In genomic region chr4:152435255-152435654, GRCm38 (mm10) we compare ENCODE assay signal across 7 mouse cellular contexts. TPM values are rescaled to one million over a fixed set of nuclear protein-coding genes. Genes with fewer than 3 reads are reported as not detected.
DNase-seq lines count a peak whose midpoint lies in the region; ATAC-seq and TF ChIP-seq lines count a peak whose summit lies in the region.

No protein-coding gene starts in this region.

- peak overlapping the region; percentile 20 for H3K4me3 ChIP-seq in midbrain, embryonic 13.5 days (replicated peaks)
- no peak overlapping the region for H3K4me3 ChIP-seq in small intestine, adult 2 months (ENCODE audit: low read depth, low read length)

- no peak overlapping the region for H3K27ac ChIP-seq in midbrain, embryonic 13.5 days
- H3K27ac ChIP-seq in small intestine, adult 2 months (ENCODE audit: insufficient read depth, low read depth, low read length): no peak overlapping the region

- WGBS in midbrain, embryonic 13.5 days: 9% methylated on average over 10 of the region's 10 CpGs
- 17% methylated on average over 10 of the region's 10 CpGs for WGBS in small intestine, adult 2 months

- TF ChIP-seq CTCF in small intestine, adult 2 months (IDR thresholded peaks at IDR 0.05; ENCODE audit: extremely low read depth, insufficient read length, insufficient replicate concordance, low read depth, low read length): peak; percentile 90

- no peaks in the 10 kb centered on the region for H3K36me3 ChIP-seq in midbrain, embryonic 13.5 days
- H3K36me3 ChIP-seq in small intestine, adult 2 months (ENCODE audit: control insufficient read depth, insufficient read depth, low read length): no peaks in the 10 kb centered on the region

- intact Hi-C loops in left cerebral cortex, postnatal 4 days (cut with DNase I): no loop called here

- ATAC-seq in common myeloid progenitor, adult 5-6 weeks (replicated peaks; ENCODE audit: low read depth, poor library complexity, severe bottlenecking): peak; percentile 72
- peak; percentile 53 for ATAC-seq in inflammation-experienced regulatory T-cells, adult 6 months
- ATAC-seq in midbrain, embryonic 13.5 days: peak; percentile 76

- no peaks in the 10 kb centered on the region for H3K9me3 ChIP-seq in midbrain, embryonic 13.5 days

- peaks cover 10% of the 10 kb centered on the region; the same call in 1 of the 2 replicates for H3K4me1 ChIP-seq in midbrain, embryonic 13.5 days (replicated peaks)
- H3K4me1 ChIP-seq in small intestine, adult 2 months (ENCODE audit: control insufficient read depth, insufficient read depth, insufficient read length, low read length): no peaks in the 10 kb centered on the region

- peak overlapping the region; percentile 56 for H3K4me2 ChIP-seq in midbrain, embryonic 13.5 days (replicated peaks)

- DNase-seq in adrenal gland, adult 2 months: peak; percentile 61
- peak; percentile 89 for DNase-seq in gastrocnemius, postnatal 10 days
- DNase-seq in left cerebral cortex, postnatal 4 days: peak; percentile 89

- H3K9ac ChIP-seq in midbrain, embryonic 13.5 days (replicated peaks): 0 out of 2 replicates have a peak overlapping the region, but pooled peaks have one; percentile 40

- H3K27me3 ChIP-seq in midbrain, embryonic 13.5 days: 0 out of 2 replicates have a peak, but pooled peaks cover 2% of the 10 kb centered on the region
- no peaks in the 10 kb centered on the region for H3K27me3 ChIP-seq in small intestine, adult 2 months (ENCODE audit: control insufficient read depth, insufficient read depth, low read length)

- TF ChIP-seq POLR2A in small intestine, adult 2 months (IDR thresholded peaks at IDR 0.05; ENCODE audit: low read depth, low read length): no peak

RNA-seq across cellular contexts. Expression of gene Nphp4, which starts 41.3 kb away (rescaled TPM):
- total RNA-seq in adrenal gland, adult 2 months (2021): 1 to 10 TPM; 3.8 to 5.0 TPM
- 3.4 and 4.7 TPM in 2 replicates for polyA plus RNA-seq in adrenal gland, adult 2 months (2012; rRNA removed)
- total RNA-seq in common myeloid progenitor, adult 5-6 weeks (2017): 0.41 TPM in 1 of 2 replicates, not detected in the other
- total RNA-seq in gastrocnemius, postnatal 10 days (2021): 1 to 10 TPM; 1.2 to 1.8 TPM
- under 1 TPM in 1 of 3 experiments, not detected in 2; 0.41 TPM for polyA plus RNA-seq in inflammation-experienced regulatory T-cells, adult 6 months (2017; shearing (Covaris generic))
- total RNA-seq in left cerebral cortex, postnatal 4 days (2021): 10 to 100 TPM; 10.5 to 12.1 TPM
- 6.2 and 6.5 TPM in 2 replicates for polyA plus RNA-seq in midbrain, embryonic 13.5 days (2015; fragmentation: Nextera tagmentation; extraction: Ambion mirVana)
- polyA plus RNA-seq in small intestine, adult 2 months (2012; rRNA removed): 0.60 and 0.68 TPM in 2 replicates

RNA-seq across cellular contexts. Expression of gene Kcnab2, which starts 42.4 kb away (rescaled TPM):
- 1 to 10 TPM; 5.9 to 7.9 TPM for total RNA-seq in adrenal gland, adult 2 months (2021)
- polyA plus RNA-seq in adrenal gland, adult 2 months (2012; rRNA removed): 3.2 and 3.6 TPM in 2 replicates
- 59.8 and 61.7 TPM in 2 replicates for total RNA-seq in common myeloid progenitor, adult 5-6 weeks (2017)
- 1 to 10 TPM; 3.2 to 5.4 TPM for total RNA-seq in gastrocnemius, postnatal 10 days (2021)
- polyA plus RNA-seq in inflammation-experienced regulatory T-cells, adult 6 months (2017; shearing (Covaris generic)): 100 to 1,000 TPM in 1 of 3 experiments, 10 to 100 TPM in 2; 81.9 to 170 (median 96.5) TPM
- 10 to 100 TPM; 35.0 to 43.6 TPM for total RNA-seq in left cerebral cortex, postnatal 4 days (2021)
- 21.7 and 21.9 TPM in 2 replicates for polyA plus RNA-seq in midbrain, embryonic 13.5 days (2015; fragmentation: Nextera tagmentation; extraction: Ambion mirVana)
- polyA plus RNA-seq in small intestine, adult 2 months (2012; rRNA removed): 2.1 and 4.3 TPM in 2 replicates
